Mouse (Mus musculus) hindbrain, embryonic 16.5 days (tissue): ENCODE data around the gene Wif1. TPM values are rescaled to one million over a fixed set of nuclear protein-coding genes. Genes with fewer than 3 reads are reported as not detected.
A peak's percentile ranks its signal among the peaks of the same experiment; 100 is the strongest.

ENCODE experiments used
- ATAC-seq: fragments of 200-750 bp; cut with Nextera tagmentation; 2 replicates; pipeline ENCODE4 v1.8.0; 2017; ENCODE audit warnings: moderate TSS enrichment, moderate library complexity
- H3K27ac ChIP-seq: fragments of 300-500 bp; sonication (generic); 2 replicates; pipeline ENCODE4 v1.5.1; 2014; ENCODE audit warnings: low read depth, mild to moderate bottlenecking, control low read depth, low read length, moderate library complexity
- H3K27me3 ChIP-seq: fragments of 300-500 bp; sonication (generic); replicated peaks from 2 replicates; pipeline ENCODE4 v1.6.1; 2014; ENCODE audit warnings: low read length; ENCODE audit not compliant: control insufficient read depth, insufficient read depth
- H3K36me3 ChIP-seq: fragments of 300-500 bp; sonication (generic); 2 replicates; pipeline ENCODE4 v1.6.1; 2014; ENCODE audit warnings: mild to moderate bottlenecking, low read length, moderate library complexity, mixed read lengths; ENCODE audit not compliant: control insufficient read depth, insufficient read depth
- H3K4me1 ChIP-seq: fragments of 300-500 bp; sonication (generic); 2 replicates; pipeline ENCODE4 v1.6.1; 2014; ENCODE audit warnings: low read depth, low read length; ENCODE audit not compliant: control insufficient read depth, insufficient read depth
- H3K4me2 ChIP-seq: fragments of 300-500 bp; sonication (generic); 2 replicates; pipeline ENCODE4 v1.6.1; 2014; ENCODE audit warnings: mild to moderate bottlenecking, low read length, control low read depth, moderate library complexity
- H3K4me3 ChIP-seq: fragments of 300-500 bp; sonication (generic); 2 replicates; pipeline ENCODE4 v1.5.1; 2014; ENCODE audit warnings: mild to moderate bottlenecking, low read length, control low read depth, moderate library complexity
- H3K9ac ChIP-seq: fragments of 300-500 bp; sonication (generic); 2 replicates; pipeline ENCODE4 v1.6.1; 2014; ENCODE audit warnings: low read depth, mild to moderate bottlenecking, control low read depth, low read length, moderate library complexity
- H3K9me3 ChIP-seq: fragments of 300-500 bp; sonication (generic); 2 replicates; pipeline ENCODE4 v1.6.1; 2014; ENCODE audit warnings: mild to moderate bottlenecking, low read length, moderate library complexity; ENCODE audit not compliant: control insufficient read depth
- WGBS: fragments of 180-500 bp; shearing (Covaris S2); extraction: QIAGEN DNeasy Blood & Tissue Kit; methylation state at CpG from one replicate; pipeline ENCODE4 v1.1.7; 2014; 5-methylcytosine and 5-hydroxymethylcytosine counted together
- polyA plus RNA-seq: library from polyadenylated mRNA; unstranded; fragments of >200 nt; fragmentation: Nextera tagmentation; extraction: Ambion mirVana; gene quantifications from 2 replicates; pipeline ENCODE4 v1.2.1, GENCODE M21; 2015

Gene Wif1
- 8.3 TPM in 2 replicates for polyA plus RNA-seq

GRCm38 (mm10) chr10:121033826-121034568, at the start of gene Wif1:
Gene Wif1 (plus strand): TSS chr10:121033960.
- Histone ChIP-seq H3K9me3 (no peaks in the 10 kb centered on the region), H3K4me1 (peaks cover 8% of the 10 kb centered on the region; the same call in 1 of the 2 replicates), H3K27ac (no peak within 1 kb of the TSS), H3K27me3 (peaks cover 4% of the 10 kb centered on the region), H3K4me2 (peak within 1 kb of the TSS; percentile 98), H3K4me3 (peak within 1 kb of the TSS; percentile 61), H3K36me3 (no peaks in the 10 kb centered on the region), H3K9ac (peak within 1 kb of the TSS; percentile 64)
- ATAC-seq = peak; percentile 97
- WGBS = 1% methylated on average over 49 of the region's 49 CpGs

GRCm38 (mm10) chr10:121002135-121002534, 31.6 kb upstream of the Wif1 start:
- Histone ChIP-seq H3K4me3 (no peak overlapping the region), H3K4me1 (no peaks in the 10 kb centered on the region), H3K4me2 (no peak overlapping the region), H3K9ac (no peak overlapping the region), H3K27ac (no peak overlapping the region), H3K36me3 (no peaks in the 10 kb centered on the region), H3K27me3 (no peaks in the 10 kb centered on the region), H3K9me3 (no peaks in the 10 kb centered on the region)
- ATAC-seq = no peak
- 83% methylated on average over 2 of the region's 2 CpGs for WGBS

GRCm38 (mm10) chr10:121011496-121011895, 22.3 kb upstream of the Wif1 start:
- no peak for ATAC-seq
- H3K4me3 ChIP-seq = no peak overlapping the region
- H3K9ac ChIP-seq = no peak overlapping the region
- 0 out of 2 replicates have a peak, but pooled peaks cover 6% of the 10 kb centered on the region for H3K9me3 ChIP-seq
- 89% methylated on average over 4 of the region's 4 CpGs for WGBS
- H3K4me1 ChIP-seq = no peaks in the 10 kb centered on the region
- no peaks in the 10 kb centered on the region for H3K36me3 ChIP-seq
- no peaks in the 10 kb centered on the region for H3K27me3 ChIP-seq
- no peak overlapping the region for H3K27ac ChIP-seq
- H3K4me2 ChIP-seq = no peak overlapping the region

GRCm38 (mm10) chr10:121016291-121016690, 17.5 kb upstream of the Wif1 start:
- Histone ChIP-seq H3K27ac (no peak overlapping the region), H3K4me2 (no peak overlapping the region), H3K27me3 (no peaks in the 10 kb centered on the region), H3K4me1 (peaks cover 4% of the 10 kb centered on the region; the same call in 1 of the 2 replicates), H3K9ac (no peak overlapping the region), H3K36me3 (no peaks in the 10 kb centered on the region), H3K4me3 (no peak overlapping the region), H3K9me3 (peaks cover 8% of the 10 kb centered on the region; the same call in 1 of the 2 replicates)
- ATAC-seq = no peak
- 93% methylated on average over 8 of the region's 8 CpGs for WGBS

GRCm38 (mm10) chr10:121016711-121017503, 16.9 kb upstream of the Wif1 start:
- Histone ChIP-seq H3K4me3 (no peak overlapping the region), H3K36me3 (no peaks in the 10 kb centered on the region), H3K27ac (no peak overlapping the region), H3K27me3 (no peaks in the 10 kb centered on the region), H3K9ac (no peak overlapping the region), H3K4me1 (peaks cover 4% of the 10 kb centered on the region; the same call in 1 of the 2 replicates), H3K4me2 (no peak overlapping the region), H3K9me3 (peaks cover 8% of the 10 kb centered on the region; the same call in 1 of the 2 replicates)
- ATAC-seq = no peak
- WGBS = 24% methylated on average over 18 of the region's 18 CpGs

- H3K9ac ChIP-seq = no peak overlapping the region
- ATAC-seq = no peak
- H3K4me1 ChIP-seq = no peaks in the 10 kb centered on the region
- no peaks in the 10 kb centered on the region for H3K27me3 ChIP-seq
- H3K36me3 ChIP-seq = no peaks in the 10 kb centered on the region
- WGBS = 57% methylated on average over 5 of the region's 5 CpGs
- no peak overlapping the region for H3K27ac ChIP-seq
- no peak overlapping the region for H3K4me2 ChIP-seq
- peaks cover 3% of the 10 kb centered on the region; the same call in 1 of the 2 replicates for H3K9me3 ChIP-seq
- H3K4me3 ChIP-seq = no peak overlapping the region
Observed at GRCm38 (mm10) chr10:121022951-121023350, 10.8 kb upstream of the Wif1 start.

- Histone ChIP-seq H3K9ac (no peak overlapping the region), H3K9me3 (no peaks in the 10 kb centered on the region), H3K27me3 (peaks cover 4% of the 10 kb centered on the region), H3K27ac (no peak overlapping the region), H3K4me3 (no peak overlapping the region), H3K4me1 (peaks cover 8% of the 10 kb centered on the region; the same call in 1 of the 2 replicates), H3K36me3 (no peaks in the 10 kb centered on the region), H3K4me2 (no peak overlapping the region)
- WGBS = 13% methylated on average over 7 of the region's 7 CpGs
- no peak for ATAC-seq
Observed at GRCm38 (mm10) chr10:121031802-121032201, 2.0 kb upstream of the Wif1 start.

GRCm38 (mm10) chr10:121033128-121033791, 500 bp upstream of the Wif1 start:
- peak overlapping the region; percentile 64 for H3K9ac ChIP-seq
- peaks cover 4% of the 10 kb centered on the region for H3K27me3 ChIP-seq
- H3K4me2 ChIP-seq = peak overlapping the region; percentile 98
- H3K4me3 ChIP-seq = peak overlapping the region; percentile 61
- under 1% methylated on average over 25 of the region's 25 CpGs for WGBS
- H3K4me1 ChIP-seq = peaks cover 8% of the 10 kb centered on the region; the same call in 1 of the 2 replicates
- no peaks in the 10 kb centered on the region for H3K9me3 ChIP-seq
- H3K36me3 ChIP-seq = no peaks in the 10 kb centered on the region
- ATAC-seq = peak; percentile 82
- H3K27ac ChIP-seq = no peak overlapping the region
